Mouse (Mus musculus) kidney, adult 2 months (tissue): Measurements from ENCODE around the gene Rbfox1. TPM values are rescaled to one million over a fixed set of nuclear protein-coding genes. Genes with fewer than 3 reads are reported as not detected.

Experiments used
- DNase-seq: peaks from one replicate; pipeline ENCODE4 v3.0.0; 2021
- H3K27ac ChIP-seq: fragments of 200-500 bp; 2 replicates; pipeline ENCODE4 v1.5.1; 2012; ENCODE audit warnings: low read depth, low read length, control low read depth, inconsistent platforms; ENCODE audit not compliant: insufficient read depth
- H3K27me3 ChIP-seq: fragments of 200-500 bp; replicated peaks from 2 replicates; pipeline ENCODE4 v1.6.1; 2012; ENCODE audit warnings: mild to moderate bottlenecking, moderate library complexity, low read length, inconsistent platforms; ENCODE audit not compliant: control insufficient read depth, insufficient read depth
- H3K36me3 ChIP-seq: fragments of 200-500 bp; 2 replicates; pipeline ENCODE4 v1.6.1; 2012; ENCODE audit warnings: mild to moderate bottlenecking, moderate library complexity, low read length, inconsistent platforms; ENCODE audit not compliant: control insufficient read depth, insufficient read depth
- H3K4me1 ChIP-seq: fragments of 200-500 bp; 2 replicates; pipeline ENCODE4 v1.6.1; 2011; ENCODE audit warnings: low read length; ENCODE audit not compliant: control insufficient read depth, insufficient read depth
- H3K4me3 ChIP-seq: fragments of 200-500 bp; 2 replicates; pipeline ENCODE4 v1.5.1; 2011; ENCODE audit warnings: mild to moderate bottlenecking, low read depth, low read length, control low read depth; ENCODE audit not compliant: insufficient read depth
- CTCF ChIP-seq: fragments of 200-500 bp; conservative IDR thresholded peaks from 2 replicates; pipeline ENCODE4 v1.5.1; 2011; ENCODE audit warnings: low read depth, mild to moderate bottlenecking, control low read depth, low read length, moderate library complexity, mixed read lengths; ENCODE audit not compliant: insufficient read depth, insufficient read length
- POLR2A ChIP-seq: fragments of 200-500 bp; IDR thresholded peaks from one replicate; pipeline ENCODE4 v1.6.1; 2011; ENCODE audit warnings: low read depth, low read length, control low read depth
- WGBS: fragments of 180-500 bp; shearing (Covaris S2); methylation state at CpG from one replicate; pipeline ENCODE4 v1.1.7; 2018; 5-methylcytosine and 5-hydroxymethylcytosine counted together
- polyA plus RNA-seq: library from polyadenylated mRNA; depleted of rRNA; stranded (reverse); fragments of >200 nt; gene quantifications from 2 replicates; pipeline ENCODE4 v1.2.3, GENCODE M21; 2012

Gene Rbfox1
- polyA plus RNA-seq, 1 experiment: 4.2 TPM

- no peak overlapping the region for H3K27ac ChIP-seq
- H3K4me3 ChIP-seq: no peak overlapping the region
- TF ChIP-seq POLR2A (no peak), CTCF (no peak)
- DNase-seq: no peak
- 29% methylated on average over 16 of the region's 16 CpGs for WGBS
- H3K4me1 ChIP-seq: no peaks in the 10 kb centered on the region
- no peaks in the 10 kb centered on the region for H3K27me3 ChIP-seq
- H3K36me3 ChIP-seq: no peaks in the 10 kb centered on the region
These were observed 464.2 kb downstream of the Rbfox1 start for GRCm38 (mm10) chr16:6349381-6349780.

DNA sequence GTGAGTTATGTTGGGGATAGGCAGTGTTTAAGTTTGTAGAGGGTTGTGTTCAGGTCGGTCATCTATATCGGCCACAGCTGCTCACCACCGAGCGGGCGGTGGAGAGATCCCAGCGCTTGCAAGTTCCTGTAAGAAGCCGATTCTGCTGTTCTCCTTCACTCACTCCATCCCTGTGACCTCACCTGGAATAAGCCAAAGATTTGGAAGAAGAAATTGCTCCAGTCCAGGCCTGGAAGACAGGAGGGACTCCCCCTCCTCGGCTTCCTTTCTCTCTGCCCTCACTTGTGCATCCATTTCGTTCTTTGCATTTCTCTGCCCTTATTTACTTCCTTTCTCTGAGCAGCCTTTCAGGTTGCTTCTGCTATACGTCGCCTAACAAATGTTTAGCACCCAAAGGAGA is 465.1 kb downstream of the Rbfox1 start:
- no peak overlapping the region for H3K4me3 ChIP-seq
- no peaks in the 10 kb centered on the region for H3K4me1 ChIP-seq
- no peak for TF ChIP-seq CTCF
- TF ChIP-seq POLR2A: no peak
- H3K27ac ChIP-seq: no peak overlapping the region
- no peaks in the 10 kb centered on the region for H3K36me3 ChIP-seq
- no peak for DNase-seq
- 81% methylated on average over 11 of the region's 11 CpGs for WGBS
- no peaks in the 10 kb centered on the region for H3K27me3 ChIP-seq

DNA sequence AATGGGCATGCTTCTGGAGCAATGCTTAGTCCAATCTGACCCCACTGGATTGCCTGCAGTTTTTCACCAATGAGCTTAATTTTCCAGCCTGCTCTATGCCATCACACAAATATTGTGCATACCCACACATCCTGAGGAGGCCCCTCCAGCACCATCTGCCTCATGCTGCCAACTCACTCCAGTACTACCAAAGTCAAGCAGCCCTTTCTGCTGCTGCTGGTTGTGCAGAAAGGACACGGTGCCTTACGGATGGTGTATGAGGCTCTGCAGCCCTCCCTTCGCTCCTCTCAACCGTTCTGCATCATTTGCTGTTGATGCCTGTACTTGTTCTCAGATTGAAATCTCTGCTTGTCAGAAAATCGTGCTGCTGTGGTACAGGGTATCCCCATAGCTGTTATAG is 468.0 kb downstream of the Rbfox1 start:
- no peaks in the 10 kb centered on the region for H3K4me1 ChIP-seq
- no peaks in the 10 kb centered on the region for H3K36me3 ChIP-seq
- no peak overlapping the region for H3K4me3 ChIP-seq
- DNase-seq: no peak
- H3K27ac ChIP-seq: no peak overlapping the region
- no peak for TF ChIP-seq POLR2A
- TF ChIP-seq CTCF: no peak
- WGBS: 62% methylated on average over 5 of the region's 5 CpGs
- no peaks in the 10 kb centered on the region for H3K27me3 ChIP-seq

DNA sequence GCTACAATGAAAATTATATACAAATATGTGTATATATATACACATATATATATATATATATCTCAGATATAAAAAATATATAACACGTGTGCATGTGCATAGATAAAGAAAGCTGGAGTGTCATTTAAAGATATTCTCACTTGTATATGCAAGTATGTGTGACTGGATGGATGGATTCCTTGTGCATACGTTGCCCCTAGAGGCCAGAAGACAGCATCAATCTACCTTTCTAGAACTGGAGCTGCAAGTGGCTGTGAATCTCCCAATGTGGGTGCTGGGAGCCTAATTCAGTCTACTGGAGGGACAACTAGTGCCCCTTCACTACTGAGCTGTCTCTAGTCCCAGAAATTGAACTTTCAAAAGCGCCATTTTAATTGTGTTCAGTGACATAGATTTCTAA is 471.8 kb downstream of the Rbfox1 start:
- no peak for DNase-seq
- TF ChIP-seq CTCF: no peak
- no peak for TF ChIP-seq POLR2A
- Histone ChIP-seq H3K27ac (no peak overlapping the region), H3K36me3 (no peaks in the 10 kb centered on the region), H3K27me3 (no peaks in the 10 kb centered on the region), H3K4me1 (no peaks in the 10 kb centered on the region), H3K4me3 (no peak overlapping the region)
- WGBS: 74% methylated on average over 3 of the region's 3 CpGs

DNA sequence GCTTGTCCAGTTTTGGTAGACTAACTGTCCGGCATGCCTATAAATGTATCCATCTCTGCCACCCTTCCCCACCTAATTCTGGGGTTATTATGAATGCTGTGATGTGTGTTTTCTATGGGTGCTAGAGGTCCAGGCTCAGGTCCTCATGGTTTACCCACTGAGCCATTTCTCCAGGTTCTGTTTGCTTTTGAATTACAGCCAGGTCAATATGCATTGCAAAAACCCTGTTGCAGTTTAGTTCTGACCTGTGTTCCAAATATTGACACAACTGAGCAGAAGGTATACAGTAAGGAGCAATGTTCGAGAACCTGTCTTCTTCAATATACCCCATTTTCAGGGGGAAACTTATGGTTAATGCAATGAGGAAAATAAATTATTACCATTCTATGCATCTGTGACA is 480.6 kb downstream of the Rbfox1 start:
- no peak for DNase-seq
- H3K4me3 ChIP-seq: no peak overlapping the region
- WGBS: 86% methylated on average over 2 of the region's 2 CpGs
- no peaks in the 10 kb centered on the region for H3K27me3 ChIP-seq
- H3K4me1 ChIP-seq: no peaks in the 10 kb centered on the region
- no peaks in the 10 kb centered on the region for H3K36me3 ChIP-seq
- no peak overlapping the region for H3K27ac ChIP-seq
- TF ChIP-seq POLR2A (no peak), CTCF (no peak)

DNA sequence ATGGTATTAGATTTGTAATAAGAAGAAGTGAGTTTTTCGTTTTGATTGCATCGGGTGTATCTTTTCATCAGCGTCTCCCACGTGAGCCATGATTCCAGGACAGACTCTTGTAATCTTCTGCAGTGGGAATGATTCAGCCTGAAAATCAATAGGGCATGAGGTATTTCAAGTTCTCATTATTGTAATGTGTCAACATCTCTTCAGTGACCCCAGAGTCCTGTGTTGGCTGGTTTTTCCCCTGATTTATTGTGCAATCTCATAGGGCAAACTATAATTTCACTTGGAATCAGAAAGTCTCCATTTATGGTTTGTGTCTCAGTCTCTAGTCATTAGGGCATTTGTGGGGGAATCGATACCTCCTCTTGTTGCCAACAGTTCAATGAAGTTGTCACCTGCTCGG is 481.5 kb downstream of the Rbfox1 start:
- no peaks in the 10 kb centered on the region for H3K36me3 ChIP-seq
- DNase-seq: no peak
- TF ChIP-seq CTCF (no peak), POLR2A (no peak)
- H3K4me1 ChIP-seq: no peaks in the 10 kb centered on the region
- 41% methylated on average over 6 of the region's 6 CpGs for WGBS
- no peak overlapping the region for H3K4me3 ChIP-seq
- H3K27me3 ChIP-seq: no peaks in the 10 kb centered on the region
- H3K27ac ChIP-seq: no peak overlapping the region

DNA sequence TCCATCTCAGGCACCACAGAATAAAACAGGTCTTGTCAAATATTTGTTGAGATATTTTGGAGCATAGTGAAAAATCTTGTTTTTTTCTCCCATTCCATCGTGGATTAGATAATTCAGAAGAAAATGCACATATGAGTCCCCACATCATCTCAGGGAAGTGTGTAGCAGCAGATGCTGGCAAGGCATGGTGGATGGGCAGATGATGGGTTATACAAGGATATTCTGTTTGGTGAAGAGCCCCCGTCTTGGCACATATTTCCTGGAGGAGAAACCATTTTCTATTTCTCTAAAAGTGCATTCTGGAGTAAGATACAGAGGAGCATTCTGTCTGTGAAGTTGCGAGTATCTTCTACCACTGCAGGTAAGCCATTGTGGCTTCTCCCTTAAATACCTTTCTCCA is 495.8 kb downstream of the Rbfox1 start:
- Histone ChIP-seq H3K27me3 (no peaks in the 10 kb centered on the region; the same call in 1 of the 2 replicates), H3K4me1 (no peaks in the 10 kb centered on the region), H3K4me3 (no peak overlapping the region), H3K27ac (no peak overlapping the region), H3K36me3 (no peaks in the 10 kb centered on the region)
- WGBS: 80% methylated on average over 3 of the region's 3 CpGs
- DNase-seq: no peak
- no peak for TF ChIP-seq CTCF
- TF ChIP-seq POLR2A: no peak

GRCm38 (mm10) chr16:6381572-6381971 is 496.4 kb downstream of the Rbfox1 start:
- H3K4me1 ChIP-seq: no peaks in the 10 kb centered on the region
- no peaks in the 10 kb centered on the region for H3K36me3 ChIP-seq
- no peak overlapping the region for H3K27ac ChIP-seq
- no peak overlapping the region for H3K4me3 ChIP-seq
- DNase-seq: no peak
- no peak for TF ChIP-seq CTCF
- TF ChIP-seq POLR2A: no peak
- H3K27me3 ChIP-seq: no peaks in the 10 kb centered on the region; the same call in 1 of the 2 replicates
- 29% methylated on average over 2 of the region's 2 CpGs for WGBS
